Mouse (Mus musculus) C2C12 (cell line): ENCODE results near the gene Nhsl2.

Experiments used
- CEBPB ChIP-seq: IDR thresholded peaks from one replicate; pipeline ENCODE4 v1.6.1; 2011; ENCODE audit warnings: low read depth, mild to moderate bottlenecking, control low read depth, moderate library complexity
- CTCF ChIP-seq: IDR thresholded peaks from one replicate; pipeline ENCODE4 v1.5.1; 2011; ENCODE audit not compliant: control insufficient read depth, insufficient read depth, insufficient read length
- MAX ChIP-seq: IDR thresholded peaks from one replicate; pipeline ENCODE4 v1.6.1; 2011; ENCODE audit warnings: mild to moderate bottlenecking, control low read depth
- MYOD1 ChIP-seq: IDR thresholded peaks from one replicate; pipeline ENCODE4 v1.6.1; 2011; ENCODE audit warnings: low read depth; ENCODE audit not compliant: control insufficient read depth, insufficient read length
- MYOG ChIP-seq: IDR thresholded peaks from one replicate; pipeline ENCODE4 v1.6.1; 2011; ENCODE audit not compliant: control insufficient read depth, insufficient read length; ENCODE audit errors: extremely low read depth
- USF1 ChIP-seq: IDR thresholded peaks from one replicate; pipeline ENCODE4 v1.6.1; 2011; ENCODE audit warnings: low read depth, mild to moderate bottlenecking, control low read depth, moderate library complexity

DNA sequence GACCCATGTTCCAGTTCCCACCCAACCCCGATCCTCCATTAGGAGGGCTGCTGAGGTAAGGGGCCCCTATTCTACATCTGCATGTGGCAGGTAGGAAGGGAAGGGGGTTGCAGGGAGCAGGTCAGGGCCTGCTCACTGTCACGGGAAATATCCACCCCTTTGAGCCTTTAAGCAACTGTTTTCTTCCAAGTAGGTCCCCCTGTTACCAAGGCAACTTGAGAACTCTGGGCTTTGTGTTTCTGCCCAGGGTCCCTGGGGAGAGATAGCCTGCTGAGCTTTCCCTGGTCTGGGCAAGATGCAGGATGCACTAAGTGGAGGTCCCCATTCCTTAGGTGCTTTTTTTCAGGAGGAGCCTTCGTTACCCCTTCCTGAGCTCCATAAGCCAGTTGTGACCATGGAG is 214.9 kb downstream of the Nhsl2 start:
- no peak for TF ChIP-seq CTCF
- TF ChIP-seq CEBPB = no peak
- TF ChIP-seq MAX = no peak
- no peak for TF ChIP-seq MYOG
- TF ChIP-seq USF1 = no peak
- no peak for TF ChIP-seq MYOD1
